Mouse (Mus musculus): ENCODE data around the gene Gm11444.

GRCm38 (mm10) chr11:85823794-85824193 lies 26.3 kb downstream of the Gm11444 start:
- TF ChIP-seq CTCF (IDR thresholded peaks at IDR 0.05; ENCODE audit: low read depth) (no peak), EP300 (optimal IDR thresholded peaks at IDR 0.05) (no peak)
